Mouse (Mus musculus) erythroblast, embryonic 14.5 days (primary cell): ENCODE results near the gene Gas7. TPM values are rescaled to one million over a fixed set of nuclear protein-coding genes. Genes with fewer than 3 reads are reported as not detected.

Source experiments
- H3K27me3 ChIP-seq: 2 replicates; pipeline ENCODE4 v1.6.1; 2012; ENCODE audit warnings: inconsistent platforms; ENCODE audit not compliant: control insufficient read depth
- H3K36me3 ChIP-seq: 2 replicates; pipeline ENCODE4 v1.6.1; 2012; ENCODE audit warnings: mild to moderate bottlenecking, inconsistent platforms; ENCODE audit not compliant: control insufficient read depth
- H3K4me1 ChIP-seq: 2 replicates; pipeline ENCODE4 v1.6.1; 2012; ENCODE audit warnings: inconsistent platforms; ENCODE audit not compliant: control insufficient read depth
- H3K4me3 ChIP-seq: replicated peaks from 2 replicates; pipeline ENCODE3; 2012; ENCODE audit warnings: moderate library complexity, mild to moderate bottlenecking, inconsistent platforms
- H3K9me3 ChIP-seq: 2 replicates; pipeline ENCODE4 v1.6.1; 2012; ENCODE audit warnings: low read length, inconsistent platforms, mixed read lengths; ENCODE audit not compliant: control insufficient read depth
- GATA1 ChIP-seq: IDR thresholded peaks from 2 replicates; pipeline ENCODE4 v1.6.1; 2012; ENCODE audit warnings: low read length, inconsistent platforms, mixed read lengths
- TAL1 ChIP-seq: IDR thresholded peaks from 3 replicates; pipeline ENCODE4 v1.6.1; 2012; ENCODE audit warnings: low read length, inconsistent platforms, mixed read lengths
- polyA plus RNA-seq: library from polyadenylated mRNA; stranded (reverse); fragments of >175 nt; gene quantifications from 2 replicates; pipeline ENCODE4 v1.2.3, GENCODE M21; 2012

Gene Gas7
- polyA plus RNA-seq, 1 experiment, result 0.01 TPM

GRCm38 (mm10) chr11:67649971-67650707, 194.9 kb downstream of the Gas7 start:
- Histone ChIP-seq H3K27me3 (no peaks in the 10 kb centered on the region), H3K36me3 (no peaks in the 10 kb centered on the region), H3K4me1 (no peaks in the 10 kb centered on the region), H3K9me3 (no peaks in the 10 kb centered on the region), H3K4me3 (no peak overlapping the region)
- TF ChIP-seq GATA1, result no peak
- no peak for TF ChIP-seq TAL1

GRCm38 (mm10) chr11:67651731-67652130, 196.5 kb downstream of the Gas7 start:
- Histone ChIP-seq H3K9me3 (no peaks in the 10 kb centered on the region), H3K36me3 (no peaks in the 10 kb centered on the region), H3K27me3 (no peaks in the 10 kb centered on the region), H3K4me3 (no peak overlapping the region), H3K4me1 (no peaks in the 10 kb centered on the region)
- TF ChIP-seq GATA1, result no peak
- no peak for TF ChIP-seq TAL1

- H3K9me3 ChIP-seq, result no peaks in the 10 kb centered on the region
- no peaks in the 10 kb centered on the region for H3K36me3 ChIP-seq
- H3K4me1 ChIP-seq, result no peaks in the 10 kb centered on the region
- no peak overlapping the region for H3K4me3 ChIP-seq
- no peak for TF ChIP-seq TAL1
- no peak for TF ChIP-seq GATA1
- no peaks in the 10 kb centered on the region for H3K27me3 ChIP-seq
These were observed 197.1 kb downstream of the Gas7 start for GRCm38 (mm10) chr11:67652194-67652892.

GRCm38 (mm10) chr11:67652893-67653255, 197.6 kb downstream of the Gas7 start:
- no peaks in the 10 kb centered on the region for H3K36me3 ChIP-seq
- H3K9me3 ChIP-seq, result no peaks in the 10 kb centered on the region
- TF ChIP-seq GATA1, result no peak
- TF ChIP-seq TAL1, result no peak
- no peaks in the 10 kb centered on the region for H3K27me3 ChIP-seq
- no peak overlapping the region for H3K4me3 ChIP-seq
- no peaks in the 10 kb centered on the region for H3K4me1 ChIP-seq

GRCm38 (mm10) chr11:67653521-67654090, 198.4 kb downstream of the Gas7 start:
- TF ChIP-seq GATA1 (no peak), TAL1 (no peak)
- H3K9me3 ChIP-seq, result no peaks in the 10 kb centered on the region

GRCm38 (mm10) chr11:67654514-67654913, 199.3 kb downstream of the Gas7 start:
- Histone ChIP-seq H3K27me3 (no peaks in the 10 kb centered on the region), H3K4me3 (no peak overlapping the region), H3K36me3 (no peaks in the 10 kb centered on the region), H3K4me1 (no peaks in the 10 kb centered on the region), H3K9me3 (no peaks in the 10 kb centered on the region)
- no peak for TF ChIP-seq GATA1
- TF ChIP-seq TAL1, result no peak

More at GRCm38 (mm10) chr11:67653521-67654090, 198.4 kb downstream of the Gas7 start:
- no peaks in the 10 kb centered on the region for H3K4me1 ChIP-seq
- H3K36me3 ChIP-seq, result no peaks in the 10 kb centered on the region
- no peaks in the 10 kb centered on the region for H3K27me3 ChIP-seq
- H3K4me3 ChIP-seq, result no peak overlapping the region

- no peak for TF ChIP-seq TAL1
- no peak for TF ChIP-seq GATA1
These were observed 200.2 kb downstream of the Gas7 start for GRCm38 (mm10) chr11:67655236-67655959.

GRCm38 (mm10) chr11:67656366-67656765, 201.1 kb downstream of the Gas7 start:
- Histone ChIP-seq H3K36me3 (no peaks in the 10 kb centered on the region), H3K9me3 (no peaks in the 10 kb centered on the region), H3K27me3 (no peaks in the 10 kb centered on the region), H3K4me1 (no peaks in the 10 kb centered on the region), H3K4me3 (no peak overlapping the region)
- TF ChIP-seq GATA1 (no peak), TAL1 (no peak)

More at GRCm38 (mm10) chr11:67655236-67655959, 200.2 kb downstream of the Gas7 start:
- H3K27me3 ChIP-seq, result no peaks in the 10 kb centered on the region
- no peaks in the 10 kb centered on the region for H3K9me3 ChIP-seq
- no peaks in the 10 kb centered on the region for H3K36me3 ChIP-seq
- no peaks in the 10 kb centered on the region for H3K4me1 ChIP-seq
- no peak overlapping the region for H3K4me3 ChIP-seq

- no peaks in the 10 kb centered on the region for H3K4me1 ChIP-seq
- H3K9me3 ChIP-seq, result no peaks in the 10 kb centered on the region
- TF ChIP-seq GATA1 (no peak), TAL1 (no peak)
- no peak overlapping the region for H3K4me3 ChIP-seq
- no peaks in the 10 kb centered on the region for H3K27me3 ChIP-seq
- no peaks in the 10 kb centered on the region for H3K36me3 ChIP-seq
These were observed 201.6 kb downstream of the Gas7 start for GRCm38 (mm10) chr11:67656811-67657210.
